Mouse (Mus musculus) liver, adult 2 months (tissue): Measurements from ENCODE around the gene Gfi1. TPM values are rescaled to one million over a fixed set of nuclear protein-coding genes. Genes with fewer than 3 reads are reported as not detected.

Experiments
- DNase-seq: peaks from one replicate; pipeline ENCODE4 v3.0.0-alpha.2; 2011; ENCODE audit warnings: low read depth, low spot score; ENCODE audit errors: extremely low read depth
- H3K27ac ChIP-seq: fragments of 200-500 bp; replicated peaks from 2 replicates; pipeline ENCODE4 v1.5.1; 2012; ENCODE audit warnings: low read depth, mild to moderate bottlenecking, control low read depth, inconsistent platforms, low read length; ENCODE audit not compliant: insufficient read depth
- H3K27me3 ChIP-seq: fragments of 200-500 bp; 2 replicates; pipeline ENCODE4 v1.6.1; 2012; ENCODE audit warnings: mild to moderate bottlenecking, moderate library complexity, low read length, inconsistent platforms; ENCODE audit not compliant: control insufficient read depth, insufficient read depth
- H3K36me3 ChIP-seq: fragments of 200-500 bp; 2 replicates; pipeline ENCODE4 v1.6.1; 2012; ENCODE audit warnings: low read length, inconsistent platforms; ENCODE audit not compliant: control insufficient read depth, insufficient read depth
- H3K4me1 ChIP-seq: fragments of 200-500 bp; 2 replicates; pipeline ENCODE4 v1.6.1; 2011; ENCODE audit warnings: low read length; ENCODE audit not compliant: control insufficient read depth, insufficient read depth
- H3K4me3 ChIP-seq: fragments of 200-500 bp; 2 replicates; pipeline ENCODE4 v1.5.1; 2011; ENCODE audit warnings: low read depth, mild to moderate bottlenecking, control low read depth, low read length, moderate library complexity; ENCODE audit not compliant: insufficient read depth
- H3K79me2 ChIP-seq: fragments of 200-500 bp; 2 replicates; pipeline ENCODE4 v1.6.1; 2012; ENCODE audit warnings: inconsistent platforms, mild to moderate bottlenecking, low read length, moderate library complexity; ENCODE audit not compliant: control insufficient read depth, insufficient read depth
- H3K9ac ChIP-seq: fragments of 200-500 bp; 2 replicates; pipeline ENCODE4 v1.6.1; 2012; ENCODE audit warnings: low read depth, mild to moderate bottlenecking, control low read depth, inconsistent platforms, low read length
- CTCF ChIP-seq: fragments of 200-500 bp; IDR thresholded peaks from 2 replicates; pipeline ENCODE4 v1.5.1; 2011; ENCODE audit warnings: low read depth, low read length, control low read depth
- POLR2A ChIP-seq: fragments of 200-500 bp; IDR thresholded peaks from 2 replicates; pipeline ENCODE4 v1.6.1; 2011; ENCODE audit warnings: low read length, control low read depth; ENCODE audit not compliant: insufficient read depth; ENCODE audit errors: extremely low read depth
- WGBS: fragments of 180-500 bp; shearing (Covaris S2); methylation state at CpG from one replicate; pipeline ENCODE4 v1.1.7; 2018; 5-methylcytosine and 5-hydroxymethylcytosine counted together
- polyA plus RNA-seq: library from polyadenylated mRNA; depleted of rRNA; stranded (reverse); fragments of >200 nt; gene quantifications from 2 replicates; pipeline ENCODE4 v1.2.3, GENCODE M21; 2012
- total RNA-seq: library from RNA; depleted of rRNA; stranded (reverse); fragments of >200 nt; gene quantifications from 2 replicates; pipeline ENCODE4 v1.2.3, GENCODE M21; 2014

Gene Gfi1
- total and polyA plus RNA-seq, 2 experiments, result 0.09 to 0.12 TPM

GRCm38 (mm10) chr5:107695019-107695418 lies 30.8 kb downstream of the Gfi1 start:
- Histone ChIP-seq H3K27ac (no peak overlapping the region), H3K79me2 (no peaks in the 10 kb centered on the region), H3K36me3 (no peaks in the 10 kb centered on the region), H3K9ac (no peak overlapping the region), H3K4me1 (no peaks in the 10 kb centered on the region), H3K27me3 (peaks cover 10% of the 10 kb centered on the region; the same call in 1 of the 2 replicates), H3K4me3 (no peak overlapping the region)
- WGBS, result 76% methylated on average over 3 of the region's 3 CpGs
- no peak for DNase-seq
- TF ChIP-seq CTCF (no peak), POLR2A (no peak)

DNA sequence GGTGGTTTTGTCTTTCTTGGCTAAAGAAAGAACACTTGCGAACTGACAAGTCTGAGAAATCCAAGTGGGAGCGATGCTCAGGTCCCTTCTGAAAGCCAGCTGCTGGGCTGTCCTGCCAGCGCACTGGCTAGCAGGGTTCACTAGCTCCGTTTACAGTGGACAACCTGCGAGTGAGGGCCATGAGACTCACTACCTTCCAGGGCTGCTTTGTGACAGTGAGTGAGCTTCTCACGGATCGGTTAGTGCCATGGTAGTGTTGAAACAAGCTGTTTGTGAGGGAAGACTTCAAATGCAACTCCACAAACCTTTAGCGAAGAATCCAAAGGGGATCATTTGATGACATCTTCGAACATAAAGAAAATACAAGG lies 37.4 kb downstream of the Gfi1 start:
- WGBS, result 14% methylated on average over 9 of the region's 9 CpGs
- TF ChIP-seq POLR2A, result no peak
- TF ChIP-seq CTCF, result no peak
- Histone ChIP-seq H3K36me3 (no peaks in the 10 kb centered on the region), H3K27me3 (peaks cover 6% of the 10 kb centered on the region; the same call in 1 of the 2 replicates), H3K79me2 (no peaks in the 10 kb centered on the region), H3K4me1 (peaks cover 3% of the 10 kb centered on the region; the same call in 1 of the 2 replicates), H3K9ac (no peak overlapping the region), H3K4me3 (no peak overlapping the region), H3K27ac (no peak overlapping the region)
- no peak for DNase-seq

GRCm38 (mm10) chr5:107687592-107688498 lies 38.0 kb downstream of the Gfi1 start:
- DNase-seq, result peak; percentile 93
- H3K4me1 ChIP-seq, result peaks cover 3% of the 10 kb centered on the region; the same call in 1 of the 2 replicates
- H3K27me3 ChIP-seq, result peaks cover 3% of the 10 kb centered on the region; the same call in 1 of the 2 replicates
- TF ChIP-seq POLR2A (no peak), CTCF (no peak)
- H3K4me3 ChIP-seq, result peak overlapping the region; percentile 44
- no peak overlapping the region for H3K27ac ChIP-seq
- H3K36me3 ChIP-seq, result no peaks in the 10 kb centered on the region
- H3K79me2 ChIP-seq, result no peaks in the 10 kb centered on the region
- H3K9ac ChIP-seq, result no peak overlapping the region
- 9% methylated on average over 46 of the region's 46 CpGs for WGBS

- peaks cover 3% of the 10 kb centered on the region; the same call in 1 of the 2 replicates for H3K4me1 ChIP-seq
- H3K79me2 ChIP-seq, result no peaks in the 10 kb centered on the region
- H3K4me3 ChIP-seq, result no peak overlapping the region
- WGBS, result 96% methylated on average over 5 of the region's 5 CpGs
- H3K27me3 ChIP-seq, result peaks cover 3% of the 10 kb centered on the region; the same call in 1 of the 2 replicates
- H3K27ac ChIP-seq, result no peak overlapping the region
- H3K36me3 ChIP-seq, result no peaks in the 10 kb centered on the region
- TF ChIP-seq CTCF (no peak), POLR2A (no peak)
- no peak for DNase-seq
- H3K9ac ChIP-seq, result no peak overlapping the region
These were observed 38.7 kb downstream of the Gfi1 start for GRCm38 (mm10) chr5:107687161-107687560.

DNA sequence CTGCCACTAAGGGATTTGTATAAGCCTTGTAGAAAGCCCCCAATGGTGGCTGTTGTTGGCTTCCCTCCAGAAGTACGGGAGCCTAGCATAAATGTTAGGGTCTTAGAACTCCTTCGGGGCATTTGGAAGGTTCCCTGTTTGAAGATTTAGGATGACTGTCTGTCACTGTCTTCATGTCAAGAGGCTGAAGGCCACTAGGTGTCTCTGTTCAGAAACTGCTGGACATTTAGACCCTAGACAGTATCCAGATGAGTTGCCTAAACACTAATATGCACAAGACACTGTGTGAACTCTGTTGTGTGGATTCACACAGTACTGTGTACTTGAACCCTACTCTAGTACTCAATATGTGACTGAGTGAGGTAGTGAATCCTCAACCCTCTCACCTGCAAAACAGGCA lies 41.5 kb downstream of the Gfi1 start:
- Histone ChIP-seq H3K79me2 (no peaks in the 10 kb centered on the region), H3K27me3 (peaks cover 5% of the 10 kb centered on the region; the same call in 1 of the 2 replicates), H3K27ac (no peak overlapping the region), H3K4me1 (peaks cover 3% of the 10 kb centered on the region; the same call in 1 of the 2 replicates), H3K36me3 (no peaks in the 10 kb centered on the region), H3K9ac (no peak overlapping the region), H3K4me3 (no peak overlapping the region)
- DNase-seq, result peak; percentile 31
- TF ChIP-seq POLR2A, result no peak
- TF ChIP-seq CTCF, result peak; percentile 37
- WGBS, result 77% methylated on average over 2 of the region's 2 CpGs

- H3K4me3 ChIP-seq, result no peak overlapping the region
- H3K4me1 ChIP-seq, result no peaks in the 10 kb centered on the region
- no peaks in the 10 kb centered on the region for H3K36me3 ChIP-seq
- no peak for DNase-seq
- no peak overlapping the region for H3K9ac ChIP-seq
- no peak overlapping the region for H3K27ac ChIP-seq
- 82% methylated on average over 5 of the region's 5 CpGs for WGBS
- no peaks in the 10 kb centered on the region for H3K79me2 ChIP-seq
- H3K27me3 ChIP-seq, result peaks cover 3% of the 10 kb centered on the region; the same call in 1 of the 2 replicates
- TF ChIP-seq CTCF (no peak), POLR2A (no peak)
These were observed 44.5 kb downstream of the Gfi1 start for GRCm38 (mm10) chr5:107681300-107681699.
